Mouse (Mus musculus) CD4-positive helper T cell, adult 2 months (primary cell): ENCODE results near the gene Ppp1r9a.

Source experiments
- DNase-seq: peaks from one replicate; pipeline ENCODE4 v3.0.0-alpha.2; 2012; ENCODE audit warnings: low read depth, missing footprints, low spot score

The Ppp1r9a gene

DNA sequence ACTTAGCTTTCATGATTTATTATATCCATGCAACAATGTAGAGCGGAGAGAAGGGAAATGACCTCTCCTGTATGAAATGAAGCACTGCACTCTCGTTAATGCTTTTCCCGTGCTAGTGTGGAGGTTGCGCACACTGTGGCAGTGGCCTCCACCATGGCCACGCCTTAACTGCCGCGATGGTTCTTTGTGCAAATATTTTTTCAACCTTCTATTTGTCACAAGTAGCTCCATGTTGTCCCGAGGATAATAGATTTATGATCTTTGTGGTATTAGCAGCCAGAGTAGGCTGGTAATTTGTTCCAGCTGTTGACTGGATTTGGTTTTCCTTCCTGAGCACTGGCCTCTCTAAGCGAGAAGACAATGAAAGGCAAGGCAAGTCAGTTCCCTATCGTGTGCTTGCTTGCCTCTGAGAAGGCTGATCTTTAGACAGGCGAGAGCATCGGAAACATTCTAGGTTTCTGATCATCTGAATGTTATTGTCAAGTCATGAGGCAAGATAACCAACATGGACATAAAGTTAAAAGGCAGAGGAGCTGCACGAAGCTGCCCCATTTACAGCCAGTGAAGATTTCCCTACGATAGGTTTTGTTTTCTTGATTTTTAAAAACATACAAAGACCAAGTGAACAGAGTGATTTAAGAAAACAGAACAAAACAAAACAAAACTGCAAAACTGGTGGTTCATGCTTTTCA is 50.5 kb downstream of the Ppp1r9a start:
- DNase-seq: no peak

DNA sequence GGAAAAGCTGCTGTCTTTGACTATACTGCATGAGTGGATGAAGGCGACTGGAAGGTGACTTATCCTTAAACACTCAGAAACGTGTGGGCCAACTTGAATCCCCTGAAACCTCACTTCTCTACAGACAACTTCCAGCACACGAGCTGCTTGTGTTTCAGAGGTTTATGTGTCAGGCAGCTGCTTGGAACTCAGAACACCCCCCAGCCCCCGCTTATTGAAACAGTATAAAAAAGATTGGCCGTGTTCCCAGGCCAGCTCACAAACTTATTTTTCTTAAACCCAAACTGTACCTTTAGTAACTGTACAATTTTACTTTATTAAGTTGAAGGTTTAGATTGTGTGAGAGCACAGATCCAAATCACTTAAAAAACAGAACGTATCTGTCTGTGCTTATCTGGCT is 53.9 kb downstream of the Ppp1r9a start:
- DNase-seq: no peak

DNA sequence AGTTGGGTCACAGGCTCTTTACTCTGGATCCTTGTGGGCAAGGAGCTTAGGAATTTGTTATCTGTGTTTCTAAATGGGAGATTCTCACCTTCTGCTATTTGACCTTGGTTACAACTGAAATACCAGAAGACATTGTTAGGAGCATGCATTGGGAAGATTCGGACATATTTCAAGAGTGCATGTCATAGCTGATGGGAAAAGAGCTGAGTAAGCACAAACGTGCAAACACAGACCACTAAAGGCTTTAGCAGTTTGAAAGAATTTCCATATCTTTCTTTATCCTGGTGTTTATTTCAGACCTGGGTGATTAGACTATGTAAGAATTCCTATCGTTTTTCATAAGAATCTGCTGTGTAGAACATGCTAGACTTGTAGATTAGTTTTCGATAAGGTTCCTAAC is 59.5 kb downstream of the Ppp1r9a start:
- no peak for DNase-seq

DNA sequence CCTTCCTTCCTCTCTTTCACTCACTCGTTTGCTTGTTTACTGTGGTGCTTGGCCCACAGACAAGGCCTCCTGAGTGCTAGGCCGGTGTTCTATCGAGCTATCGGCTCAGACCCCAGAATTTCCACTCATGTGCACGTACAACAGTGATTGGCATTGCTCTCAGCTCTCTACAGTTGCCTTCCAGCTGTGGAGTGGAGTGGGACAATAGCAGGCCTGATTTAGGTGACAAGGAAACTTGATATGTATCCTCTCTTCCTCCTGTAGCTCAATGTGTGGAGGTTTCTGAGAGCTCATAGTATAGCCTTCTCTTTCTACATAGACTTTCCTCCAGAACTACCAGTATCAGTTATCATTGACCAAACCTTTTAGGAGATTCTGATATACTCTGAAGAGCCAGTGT is 60.3 kb downstream of the Ppp1r9a start:
- DNase-seq: no peak

DNA sequence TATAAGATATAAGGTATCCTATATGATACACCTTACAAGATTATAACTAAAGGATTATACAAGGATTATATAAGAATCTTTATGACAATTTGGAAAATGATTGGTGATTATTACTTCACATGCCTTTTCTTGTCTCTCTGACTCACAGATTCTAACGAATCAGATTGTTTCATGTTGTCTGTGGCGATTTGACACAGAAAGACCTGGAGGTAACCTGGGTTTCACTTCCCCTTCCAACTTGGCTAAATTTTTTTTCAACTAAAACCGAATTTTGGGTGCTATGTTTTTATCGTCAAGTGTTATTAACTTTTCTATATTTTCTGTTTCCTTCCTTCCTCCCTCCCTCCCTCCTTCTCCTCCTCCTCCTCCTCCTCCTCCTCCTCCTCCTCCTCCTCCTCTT is 64.5 kb downstream of the Ppp1r9a start:
- no peak for DNase-seq

DNA sequence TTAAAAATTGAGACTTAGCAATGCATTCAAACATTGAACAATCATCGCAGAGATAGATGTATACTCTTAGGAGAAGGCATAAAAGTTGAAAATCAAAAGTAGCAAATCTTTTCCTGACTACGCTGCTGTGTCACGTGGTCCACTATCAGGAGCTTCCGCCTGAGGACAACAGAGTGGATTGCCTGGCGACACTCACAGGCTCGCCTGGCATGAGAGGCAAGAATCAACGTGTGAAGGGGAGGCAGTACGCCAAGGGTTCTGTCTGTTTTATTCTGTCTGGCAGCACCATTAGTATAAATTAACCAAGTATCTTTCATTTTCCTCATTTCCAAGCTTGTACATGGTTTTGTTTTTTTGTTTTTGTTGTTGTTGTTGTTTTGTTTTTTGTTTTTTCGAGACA is 68.5 kb downstream of the Ppp1r9a start:
- DNase-seq: no peak

DNA sequence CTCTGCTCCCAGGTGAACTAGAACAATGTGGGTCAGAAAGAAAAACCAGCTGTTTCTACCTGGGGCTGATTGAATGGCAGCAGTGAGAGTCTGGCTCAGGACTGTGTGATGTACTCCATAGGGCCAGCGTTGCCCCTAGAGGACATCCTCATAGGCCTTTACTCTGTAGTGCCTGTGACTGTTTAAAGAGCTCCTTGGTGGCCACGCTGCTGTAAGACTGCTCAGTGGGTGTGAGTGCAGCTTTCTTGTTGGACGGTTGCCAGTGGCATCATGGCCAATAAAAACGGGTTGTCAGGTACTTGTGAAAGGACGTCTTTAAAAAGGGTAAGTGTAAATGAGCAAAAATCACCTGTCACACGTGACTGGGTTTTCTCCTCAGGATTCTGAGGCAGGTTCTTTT is 70.1 kb downstream of the Ppp1r9a start:
- no peak for DNase-seq

DNA sequence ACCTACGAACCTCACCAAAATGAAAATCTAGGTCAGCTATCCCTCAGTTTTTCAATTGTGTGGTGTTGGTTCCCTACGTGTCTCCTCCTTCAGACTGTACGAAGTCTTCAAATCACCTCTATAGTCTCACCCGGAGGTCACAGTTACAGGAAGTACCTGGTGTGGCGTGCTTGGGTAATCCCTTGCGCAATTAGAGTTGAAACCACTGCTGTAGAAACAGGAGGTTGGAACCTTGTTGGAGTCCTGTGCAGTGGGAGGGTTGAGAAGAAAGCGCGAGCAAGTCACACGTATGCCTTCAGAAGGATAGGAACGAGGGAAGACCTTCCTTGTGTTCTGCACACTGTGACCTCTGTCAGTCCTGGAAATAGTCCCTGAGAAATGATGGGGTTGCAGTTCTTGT is 70.6 kb downstream of the Ppp1r9a start:
- no peak for DNase-seq

DNA sequence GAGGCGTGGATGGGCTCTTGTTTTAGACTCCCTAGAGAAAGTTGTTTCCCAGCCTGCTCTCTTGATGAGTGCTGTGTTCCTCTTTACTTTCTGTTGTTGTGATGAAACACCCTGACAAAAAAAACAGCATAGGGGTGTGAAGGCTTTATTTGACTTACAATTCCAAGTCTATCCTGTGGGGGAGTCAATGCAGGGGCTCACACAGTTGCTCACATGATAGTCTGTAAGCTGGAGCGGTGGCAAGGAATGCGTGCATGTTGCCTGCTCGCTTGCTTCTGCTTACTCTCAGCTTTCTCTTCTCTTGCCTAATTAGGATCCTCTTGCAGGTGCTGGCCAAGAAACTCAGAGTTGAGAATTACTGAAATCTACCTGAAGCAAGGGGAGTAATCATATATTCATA is 74.8 kb downstream of the Ppp1r9a start:
- no peak for DNase-seq

DNA sequence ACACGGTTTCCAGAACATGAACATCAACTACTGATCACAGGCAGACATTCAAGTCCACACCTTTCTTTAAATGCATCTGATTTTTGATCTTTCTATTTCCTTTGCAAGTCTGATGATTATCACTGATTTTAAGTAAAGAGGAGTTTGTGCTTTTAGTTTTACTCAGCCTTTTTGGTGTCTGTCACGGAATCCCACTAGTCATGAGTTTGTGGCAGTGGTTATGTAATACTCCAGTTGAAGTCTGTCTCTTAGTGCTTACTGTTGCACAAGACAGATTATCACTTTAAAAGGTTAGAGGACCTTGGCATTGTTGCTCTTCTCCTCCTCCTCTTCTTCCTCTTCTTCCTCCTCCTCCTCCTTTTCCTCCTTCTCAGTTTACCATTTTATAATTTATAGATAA is 75.5 kb downstream of the Ppp1r9a start:
- no peak for DNase-seq

DNA sequence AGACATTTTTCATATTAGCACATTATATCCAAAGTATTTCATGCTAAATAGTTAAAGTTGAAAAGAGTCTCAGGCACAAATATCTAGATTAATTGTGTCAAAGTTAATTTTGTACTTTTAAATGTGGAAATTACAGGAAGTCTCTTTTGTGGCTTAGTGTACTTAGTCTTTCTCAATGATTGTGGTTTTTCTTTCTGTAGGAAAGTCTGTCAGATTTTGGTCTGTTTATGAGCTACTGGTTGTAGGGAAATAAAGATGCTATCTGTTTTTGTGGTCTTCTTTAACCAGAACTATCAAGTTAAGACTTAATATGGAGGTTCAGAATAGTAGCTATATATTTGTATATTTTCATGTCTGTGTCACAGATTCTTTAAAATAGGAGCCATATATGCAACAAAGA is 76.2 kb downstream of the Ppp1r9a start:
- no peak for DNase-seq

DNA sequence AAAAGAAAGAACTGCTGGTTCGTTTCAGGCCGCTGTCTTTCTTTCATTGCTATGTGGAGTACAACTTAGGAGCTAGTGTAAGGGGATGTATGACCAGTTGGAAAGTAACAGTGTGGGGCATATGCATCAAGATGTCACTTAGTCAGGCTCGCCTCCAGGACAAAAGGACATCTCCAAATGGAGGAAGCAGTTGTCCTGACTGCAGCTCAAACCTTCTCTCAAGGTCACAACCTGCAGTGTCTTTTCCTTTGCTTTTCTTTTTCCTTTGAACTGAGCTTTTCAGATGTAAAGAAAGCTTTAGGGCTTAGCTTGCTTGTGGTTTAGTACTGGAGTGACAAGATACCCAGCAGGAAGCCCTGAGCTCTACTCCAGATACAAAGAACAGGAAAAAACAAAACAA is 77.4 kb downstream of the Ppp1r9a start:
- no peak for DNase-seq

DNA sequence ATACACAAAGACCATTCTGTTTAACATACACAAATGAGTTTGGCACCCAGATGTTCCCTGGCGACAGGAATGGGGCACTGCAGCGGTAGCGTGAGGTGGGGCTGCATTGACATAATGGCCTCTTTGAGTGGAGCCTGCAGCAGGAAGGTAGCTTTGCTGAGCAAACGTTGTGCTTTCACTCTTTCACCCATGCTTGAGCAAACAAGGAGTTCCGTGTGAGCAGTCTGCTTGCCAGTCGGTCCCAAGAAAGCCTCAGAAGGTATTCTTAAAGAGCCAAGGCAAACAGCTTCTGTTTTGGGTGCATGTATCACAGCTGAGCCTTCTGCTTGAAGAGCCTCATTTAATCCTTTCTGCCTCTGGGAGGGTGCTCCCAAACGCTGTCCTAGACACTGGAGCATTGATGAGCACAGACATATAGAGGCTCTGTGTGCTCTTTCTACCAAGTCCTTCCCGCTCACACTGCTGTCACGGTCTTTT is 80.0 kb downstream of the Ppp1r9a start:
- no peak for DNase-seq

DNA sequence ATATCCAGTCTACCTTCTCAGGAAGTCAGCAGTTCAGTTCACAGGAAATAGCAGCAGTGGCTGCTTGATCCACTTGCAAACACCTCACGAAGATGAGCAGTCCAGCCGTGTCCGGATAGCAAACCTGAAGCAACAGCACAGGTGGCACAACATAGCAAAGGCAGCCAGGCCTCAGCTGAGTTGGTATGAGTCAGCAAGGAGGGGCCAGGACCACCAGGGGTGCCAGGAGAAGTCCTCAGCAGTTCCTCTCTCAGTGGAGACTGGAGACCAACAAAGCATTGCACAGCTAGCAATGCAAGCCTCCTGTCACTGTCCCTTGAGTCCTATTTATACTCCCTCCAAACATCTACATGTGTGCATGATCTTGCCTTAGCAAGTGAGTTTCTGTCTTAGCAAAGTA is 83.0 kb downstream of the Ppp1r9a start:
- DNase-seq: no peak

DNA sequence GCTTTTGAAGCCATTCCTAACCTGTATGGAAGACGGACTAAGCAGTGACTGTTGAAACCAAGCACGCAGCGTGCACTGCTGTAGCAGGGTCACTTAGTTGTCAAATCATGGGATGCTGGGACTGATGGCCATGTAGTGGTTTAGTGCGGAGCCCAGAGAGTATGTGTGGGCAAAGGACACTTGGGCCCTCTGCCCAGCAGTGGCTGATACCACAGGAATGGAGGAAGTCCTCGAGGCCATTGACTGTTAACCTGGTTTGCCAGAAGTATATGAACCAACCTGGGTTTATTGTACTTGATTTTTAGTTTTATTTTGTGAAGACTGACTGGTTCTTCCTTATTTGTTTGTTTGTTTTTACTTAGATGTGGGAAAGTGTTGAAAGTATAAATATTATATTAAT is 84.4 kb downstream of the Ppp1r9a start:
- DNase-seq: no peak

DNA sequence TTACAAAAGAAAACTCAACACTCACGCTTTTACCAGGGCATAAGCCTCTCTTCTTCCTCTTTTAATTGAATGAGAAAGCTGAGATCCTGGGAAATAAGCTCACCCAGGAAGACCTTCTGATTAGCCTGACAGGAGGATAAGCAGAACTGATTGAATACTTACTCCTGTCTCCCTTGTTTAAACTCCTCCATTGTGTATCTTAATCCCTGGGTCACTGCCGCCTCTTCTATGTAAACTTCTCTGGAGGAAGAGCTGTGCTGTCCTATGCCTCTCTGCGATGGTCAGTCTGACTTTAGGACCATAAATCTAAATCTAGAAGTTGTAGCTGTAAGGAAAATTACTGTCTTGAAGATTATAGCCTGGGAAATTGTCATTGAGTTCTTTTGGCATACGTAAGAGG is 86.0 kb downstream of the Ppp1r9a start:
- no peak for DNase-seq

DNA sequence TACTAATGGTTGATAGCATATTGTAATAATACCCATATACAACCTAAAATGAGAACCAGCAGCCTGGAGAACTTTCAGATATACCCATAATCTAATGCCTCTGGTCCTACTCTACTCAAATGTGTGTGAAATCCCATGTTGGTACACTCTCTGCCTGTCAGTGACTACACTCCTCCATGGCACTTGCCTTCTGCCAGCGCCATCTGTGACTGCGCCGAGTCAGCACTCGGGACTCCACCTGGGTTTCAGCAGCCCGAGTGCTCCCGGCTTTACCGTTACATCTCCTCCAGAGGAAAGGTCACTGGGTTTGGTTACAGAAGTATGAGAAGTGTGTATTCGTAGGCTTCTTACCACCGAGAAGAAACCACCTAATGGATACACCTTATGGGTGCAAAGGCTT is 89.6 kb downstream of the Ppp1r9a start:
- DNase-seq: no peak

DNA sequence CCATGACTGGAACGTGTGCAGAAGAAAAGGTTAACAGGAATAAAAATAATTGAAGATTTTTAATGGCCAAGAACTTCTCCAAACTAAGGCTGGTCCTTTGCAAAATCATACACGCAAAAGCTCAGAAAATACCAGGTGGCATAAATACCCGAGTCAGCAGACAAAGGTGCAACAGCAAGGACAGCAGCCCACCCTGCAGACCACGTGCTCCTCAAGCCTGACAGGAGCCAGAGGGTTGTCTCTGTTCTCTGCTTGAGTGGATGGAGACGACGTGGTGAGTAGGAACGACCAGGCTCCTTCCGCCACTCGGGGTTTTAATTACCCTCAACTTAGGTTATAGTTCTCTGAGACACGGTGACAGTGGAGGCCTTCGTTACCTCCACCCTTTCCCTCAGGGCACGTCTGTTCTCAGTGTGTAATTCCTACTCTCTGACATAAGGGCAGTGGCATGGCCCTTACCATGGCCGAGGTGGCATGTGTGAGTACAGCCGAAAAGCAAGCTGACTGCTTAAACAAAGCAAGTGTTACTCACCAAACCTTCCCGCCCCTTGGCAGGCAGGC is 91.0 kb downstream of the Ppp1r9a start:
- DNase-seq: no peak

DNA sequence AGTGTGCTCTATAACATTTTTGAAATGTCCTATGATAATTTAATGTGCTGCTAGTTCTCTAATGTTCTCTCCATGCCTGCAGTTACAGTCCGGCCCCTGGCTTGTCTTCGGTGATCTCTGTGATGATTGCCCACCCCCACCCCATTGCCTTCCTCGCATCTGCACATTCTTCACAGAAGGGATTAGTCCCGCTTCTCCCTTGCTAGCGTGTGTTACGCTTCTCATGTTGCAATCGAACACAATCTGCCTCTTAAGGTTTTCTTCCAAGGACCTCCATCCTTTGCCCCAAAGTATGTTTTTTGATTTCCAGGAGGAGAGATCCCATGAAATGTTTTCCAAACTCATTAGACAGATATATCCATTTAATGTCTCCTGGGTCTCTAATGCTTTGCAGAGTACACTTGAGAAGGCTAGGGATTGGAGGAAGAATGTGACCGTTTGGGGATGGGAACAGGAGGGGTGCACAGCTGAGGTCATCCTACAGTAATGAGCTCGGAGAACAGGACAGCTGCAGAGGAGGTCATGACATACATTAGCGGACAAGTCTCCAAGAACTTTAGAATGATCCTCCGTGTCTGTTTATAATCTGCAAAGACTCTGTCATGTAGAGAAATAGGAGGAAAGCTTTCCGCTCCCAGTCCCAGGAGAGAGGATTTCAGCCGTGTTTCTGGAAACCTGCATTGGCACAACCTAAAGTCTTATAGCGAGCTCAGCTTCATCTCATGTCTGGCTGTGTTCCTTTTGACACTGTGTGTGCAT is 91.6 kb downstream of the Ppp1r9a start:
- DNase-seq: no peak

DNA sequence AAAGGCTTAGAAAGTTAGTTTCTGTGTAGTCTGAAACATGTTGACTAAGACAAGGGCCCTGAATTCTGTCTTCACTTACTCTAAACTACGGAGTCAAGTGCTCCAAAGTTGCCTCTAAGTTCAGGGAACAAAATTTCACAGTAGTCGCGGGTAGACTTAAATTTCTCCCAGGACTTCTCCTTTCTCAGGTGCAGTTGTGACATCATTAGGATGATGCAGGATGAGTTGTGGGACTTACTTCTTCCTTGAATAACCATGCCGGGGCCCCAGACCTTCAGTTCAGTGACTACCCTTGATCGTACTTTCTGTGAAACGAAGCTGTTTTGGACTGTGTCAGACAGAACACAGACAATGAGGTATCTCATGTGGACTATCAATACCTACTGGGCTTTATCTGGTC is 94.9 kb downstream of the Ppp1r9a start:
- no peak for DNase-seq

DNA sequence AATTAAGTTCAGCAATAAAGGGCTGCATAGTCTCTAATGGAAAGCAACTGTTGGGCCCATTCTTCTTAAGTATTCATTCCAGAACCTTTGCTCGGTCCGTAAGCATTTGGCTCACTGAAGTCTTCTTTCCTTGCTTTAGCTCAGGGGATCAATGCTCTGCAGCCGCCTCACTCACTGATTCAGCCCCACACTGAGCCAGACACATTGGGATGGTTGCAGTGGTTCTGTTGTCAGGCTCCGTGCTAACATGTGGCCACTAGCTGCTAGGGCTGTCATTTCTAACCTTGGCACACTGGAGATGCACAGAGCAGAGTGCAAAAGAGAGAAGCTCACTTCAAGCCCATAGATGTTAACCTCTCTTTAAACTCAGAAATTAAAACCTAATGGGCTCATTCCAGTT is 96.2 kb downstream of the Ppp1r9a start:
- DNase-seq: no peak

DNA sequence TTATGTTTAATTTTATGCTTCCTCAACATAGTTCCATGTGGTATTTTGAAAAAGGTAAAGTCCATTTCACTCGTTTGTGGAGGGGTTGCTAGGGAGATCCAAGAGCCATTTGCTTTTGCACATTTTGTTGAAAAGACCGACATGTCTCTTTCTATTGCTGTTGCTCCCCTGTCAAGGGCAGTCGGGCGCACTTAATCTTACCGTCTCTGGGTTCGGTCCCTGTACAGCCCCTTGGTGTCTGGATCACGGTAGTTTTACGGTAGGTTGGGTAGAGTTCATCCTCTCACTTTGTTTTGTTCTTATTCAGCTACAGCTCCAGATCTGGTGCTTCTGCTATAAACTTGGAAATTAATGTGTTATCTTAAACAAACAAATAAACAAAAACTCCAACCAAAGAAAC is 98.1 kb downstream of the Ppp1r9a start:
- DNase-seq: no peak
